Mouse (Mus musculus): ENCODE data around the gene Atg4a-ps. TPM values are rescaled to one million over a fixed set of nuclear protein-coding genes. Genes with fewer than 3 reads are reported as not detected.

The Atg4a-ps gene
- total and polyA plus RNA-seq, 3 experiments, result 0.64 to 6.6 (median 4.0) TPM

- H3K9ac ChIP-seq (ENCODE audit: insufficient read depth, low read depth), result peak overlapping the region; percentile 42; the same call in 1 of the 2 replicates
- no peaks in the 10 kb centered on the region for H3K27me3 ChIP-seq (replicated peaks)
- H3K4me2 ChIP-seq (ENCODE audit: insufficient read depth, low read depth, poor library complexity, severe bottlenecking), result peak overlapping the region; percentile 62
- dilution Hi-C loops (cut with MboI; ENCODE audit: extremely low pct_ligation_motif_present, extremely low pct_unique_long_range_greater_than_20kb, low sequenced_read_pairs), result no loop called here
- H3K9me3 ChIP-seq (replicated peaks; ENCODE audit: low read length), result no peaks in the 10 kb centered on the region
- no peak overlapping the region for H3K27ac ChIP-seq (ENCODE audit: insufficient read depth, low read depth)
- TF ChIP-seq MYC (IDR thresholded peaks at IDR 0.05; ENCODE audit: low read depth, low read length) (no peak), MXI1 (IDR thresholded peaks at IDR 0.05; ENCODE audit: low read depth, low read length) (no peak), EP300 (IDR thresholded peaks at IDR 0.05; ENCODE audit: low read length) (peak; percentile 24; the same call in 1 of the 2 replicates), ETS1 (conservative IDR thresholded peaks at IDR 0.05; ENCODE audit: low read depth, low read length) (0 out of 2 replicates have a peak, but pooled peaks have one; percentile 8), BHLHE40 (IDR thresholded peaks at IDR 0.05; ENCODE audit: low read depth, low read length) (no peak), GABPA (IDR thresholded peaks at IDR 0.05; ENCODE audit: insufficient replicate concordance, low read depth, low read length) (no peak), IRF4 (IDR thresholded peaks at IDR 0.05; ENCODE audit: low read depth, low read length) (peak; percentile 37; the same call in 1 of the 2 replicates), MAZ (IDR thresholded peaks at IDR 0.05; ENCODE audit: low read depth, low read length) (no peak), CHD2 (IDR thresholded peaks at IDR 0.05; ENCODE audit: low read length) (no peak), USF1 (IDR thresholded peaks at IDR 0.05; ENCODE audit: low read depth, low read length) (no peak), USF2 (conservative IDR thresholded peaks at IDR 0.05; ENCODE audit: low read depth, low read length) (no peak), JUND (conservative IDR thresholded peaks at IDR 0.05; ENCODE audit: low read depth, low read length) (no peak), SIN3A (IDR thresholded peaks at IDR 0.05; ENCODE audit: low read length) (no peak), TCF12 (IDR thresholded peaks at IDR 0.05; ENCODE audit: low read depth, low read length) (peak; percentile 54; the same call in 1 of the 2 replicates), JUN (IDR thresholded peaks at IDR 0.05; ENCODE audit: insufficient read depth, low read depth, low read length) (no peak), ZKSCAN1 (IDR thresholded peaks at IDR 0.05; ENCODE audit: borderline replicate concordance, low read depth, low read length) (0 out of 2 replicates have a peak, but pooled peaks have one; percentile 10), NELFE (IDR thresholded peaks at IDR 0.05; ENCODE audit: low read depth, low read length) (no peak)
- in situ Hi-C loops (cut with MboI; ENCODE audit: low pct_ligation_motif_present, low pct_unique_long_range_greater_than_20kb, low sequenced_read_pairs), result no loop called here
- no peak for DNase-seq (ENCODE audit: extremely low read depth)
- no peak overlapping the region for H3K4me3 ChIP-seq (replicated peaks in 1 of 3; ENCODE audit: low read depth in 2 of 3, low read length in 2 of 3, poor library complexity in 1 of 3)
- H3K4me1 ChIP-seq (ENCODE audit: control insufficient read depth in 1 of 2, insufficient read depth in 2 of 2), result peaks cover 0 to 7% of the 10 kb centered on the region in 2 experiments; a peak in 3 of 4 replicates
- no peaks in the 10 kb centered on the region for H3K79me2 ChIP-seq (replicated peaks; ENCODE audit: control insufficient read depth, extremely low read depth, insufficient read depth, poor library complexity, severe bottlenecking)
- H3K36me3 ChIP-seq (replicated peaks in 1 of 2; ENCODE audit: control insufficient read depth in 1 of 2, insufficient read depth in 1 of 2, low read length in 1 of 2), result no peaks in the 10 kb centered on the region
Observed at GRCm38 (mm10) chr3:103661714-103662113, 15.8 kb upstream of the Atg4a-ps start.

- Histone ChIP-seq H3K9me3 (replicated peaks; ENCODE audit: low read length) (no peaks in the 10 kb centered on the region), H3K4me1 (ENCODE audit: control insufficient read depth in 1 of 2, insufficient read depth in 2 of 2) (peaks cover 0 to 7% of the 10 kb centered on the region in 2 experiments; a peak in 3 of 4 replicates), H3K36me3 (replicated peaks in 1 of 2; ENCODE audit: control insufficient read depth in 1 of 2, insufficient read depth in 1 of 2, low read length in 1 of 2) (no peaks in the 10 kb centered on the region), H3K4me3 (replicated peaks in 1 of 3; ENCODE audit: low read depth in 2 of 3, low read length in 2 of 3, poor library complexity in 1 of 3) (no peak overlapping the region), H3K27ac (ENCODE audit: insufficient read depth, low read depth) (no peak overlapping the region), H3K27me3 (replicated peaks) (no peaks in the 10 kb centered on the region), H3K9ac (ENCODE audit: insufficient read depth, low read depth) (no peak overlapping the region), H3K79me2 (replicated peaks; ENCODE audit: control insufficient read depth, extremely low read depth, insufficient read depth, poor library complexity, severe bottlenecking) (no peaks in the 10 kb centered on the region), H3K4me2 (ENCODE audit: insufficient read depth, low read depth, poor library complexity, severe bottlenecking) (no peak overlapping the region)
- in situ Hi-C loops (cut with MboI; ENCODE audit: low pct_ligation_motif_present, low pct_unique_long_range_greater_than_20kb, low sequenced_read_pairs) (no loop called here), dilution Hi-C loops (cut with MboI; ENCODE audit: extremely low pct_ligation_motif_present, extremely low pct_unique_long_range_greater_than_20kb, low sequenced_read_pairs) (no loop called here)
- TF ChIP-seq IRF4 (IDR thresholded peaks at IDR 0.05; ENCODE audit: low read depth, low read length), result no peak
- no peak for DNase-seq (ENCODE audit: extremely low read depth)
Observed at GRCm38 (mm10) chr3:103660012-103660411, 14.1 kb upstream of the Atg4a-ps start.

Measured in CH12.LX (cell line).